Mouse (Mus musculus) G1E (cell line): ENCODE data around the gene Esrrb. TPM values are rescaled to one million over a fixed set of nuclear protein-coding genes. Genes with fewer than 3 reads are reported as not detected.

Experiments
- ATAC-seq: 2 replicates; pipeline ENCODE4 v1.8.0; 2016; ENCODE audit warnings: mild to moderate bottlenecking; ENCODE audit not compliant: insufficient number of reproducible peaks, poor library complexity, low FRiP score, severe bottlenecking; ENCODE audit errors: extremely low read depth
- DNase-seq: peaks from one replicate; pipeline ENCODE4 v3.0.0; 2012; ENCODE audit warnings: low spot score
- H3K27me3 ChIP-seq: 2 replicates; pipeline ENCODE4 v1.6.1; 2012; ENCODE audit warnings: mild to moderate bottlenecking, low read length, inconsistent platforms; ENCODE audit not compliant: insufficient read depth
- H3K36me3 ChIP-seq: replicated peaks from 2 replicates; pipeline ENCODE3; 2012; ENCODE audit warnings: mild to moderate bottlenecking, inconsistent platforms
- H3K4me1 ChIP-seq: 2 replicates; pipeline ENCODE4 v1.6.1; 2012; ENCODE audit warnings: low read depth, low read length, inconsistent platforms, mixed read lengths; ENCODE audit not compliant: insufficient read depth
- H3K4me3 ChIP-seq: 2 replicates; pipeline ENCODE4 v1.5.1; 2012; ENCODE audit warnings: low read depth, mild to moderate bottlenecking, inconsistent platforms, low read length, moderate library complexity, mixed read lengths
- H3K9me3 ChIP-seq: replicated peaks from 2 replicates; pipeline ENCODE4 v1.6.1; 2012; ENCODE audit warnings: inconsistent platforms
- CTCF ChIP-seq: IDR thresholded peaks from 2 replicates; pipeline ENCODE4 v1.5.1; 2012; ENCODE audit warnings: low read depth, low read length, inconsistent platforms, mixed read lengths
- GATA1 ChIP-seq: IDR thresholded peaks from 2 replicates; pipeline ENCODE4 v1.6.1; 2012; ENCODE audit warnings: borderline replicate concordance, low read length, inconsistent platforms, mixed read lengths
- GATA2 ChIP-seq: IDR thresholded peaks from 2 replicates; pipeline ENCODE4 v1.6.1; 2012; ENCODE audit warnings: low read depth, low read length, inconsistent platforms, borderline replicate concordance
- POLR2AphosphoS5 ChIP-seq: IDR thresholded peaks from 2 replicates; pipeline ENCODE4 v1.6.1; 2012; ENCODE audit warnings: low read depth, low read length, inconsistent platforms; ENCODE audit not compliant: insufficient replicate concordance
- TAL1 ChIP-seq: conservative IDR thresholded peaks from 2 replicates; pipeline ENCODE4 v1.6.1; 2012; ENCODE audit warnings: low read depth, low read length, inconsistent platforms, mixed read lengths
- polyA plus RNA-seq: library from polyadenylated mRNA; stranded (reverse); fragments of >175 nt; gene quantifications from 2 replicates; pipeline ENCODE4 v1.2.3, GENCODE M21; 2012
- total RNA-seq, 2 experiments: library from RNA; stranded (forward) in 1 of 2; stranded (reverse) in 1 of 2; fragments of 200-1000 nt in 1 of 2; fragments of >200 nt in 1 of 2; fragmentation: Nextera tagmentation in 1 of 2; gene quantifications; 2 replicates each; pipeline ENCODE4 v1.2.3; 2014 to 2017

Esrrb gene
- total and polyA plus RNA-seq, 3 experiments = 0.11 TPM; not detected in 2

GRCm38 (mm10) chr12:86482029-86482428 is 121.1 kb downstream of the Esrrb start:
- Histone ChIP-seq H3K4me3 (no peak overlapping the region), H3K36me3 (no peaks in the 10 kb centered on the region), H3K27me3 (peaks cover 7% of the 10 kb centered on the region), H3K4me1 (no peaks in the 10 kb centered on the region; the same call in 1 of the 2 replicates), H3K9me3 (no peaks in the 10 kb centered on the region)
- ATAC-seq (no peak), DNase-seq (no peak)
- TF ChIP-seq GATA1 = no peak
- TF ChIP-seq CTCF = no peak
- no peak for TF ChIP-seq GATA2
- no peak for TF ChIP-seq TAL1
- TF ChIP-seq POLR2AphosphoS5 = no peak

DNA sequence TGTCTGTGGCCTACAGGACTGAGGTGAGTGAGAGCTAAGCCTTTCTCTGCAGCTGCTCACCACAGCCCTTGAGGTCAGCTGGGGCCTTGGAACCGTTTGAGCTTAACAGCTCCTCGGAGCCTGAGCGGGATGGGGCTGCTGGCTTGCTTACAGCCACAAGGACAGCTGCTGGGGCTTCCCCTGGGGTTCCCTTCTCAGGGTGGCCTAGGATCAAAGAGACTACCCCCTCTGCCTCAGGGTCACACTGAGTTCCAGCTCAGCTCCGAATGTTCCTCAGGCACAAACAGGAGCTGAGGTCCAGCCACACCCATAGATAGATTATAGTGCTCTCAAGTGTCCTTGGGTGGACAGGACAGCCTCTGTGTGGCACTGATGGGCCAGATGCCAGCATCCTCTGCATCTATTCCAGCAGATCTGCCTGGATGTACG is 122.5 kb downstream of the Esrrb start:
- Histone ChIP-seq H3K36me3 (no peaks in the 10 kb centered on the region), H3K4me1 (no peaks in the 10 kb centered on the region; the same call in 1 of the 2 replicates), H3K4me3 (no peak overlapping the region), H3K9me3 (no peaks in the 10 kb centered on the region), H3K27me3 (peaks cover 7% of the 10 kb centered on the region)
- DNase-seq (no peak), ATAC-seq (no peak)
- TF ChIP-seq POLR2AphosphoS5 = no peak
- TF ChIP-seq GATA1 = no peak

- Histone ChIP-seq H3K4me1 (no peaks in the 10 kb centered on the region), H3K27me3 (peaks cover 5% of the 10 kb centered on the region; the same call in 1 of the 2 replicates), H3K36me3 (no peaks in the 10 kb centered on the region), H3K9me3 (no peaks in the 10 kb centered on the region), H3K4me3 (no peak overlapping the region)
- DNase-seq = no peak
- ATAC-seq = no peak
- TF ChIP-seq GATA2 (no peak), GATA1 (no peak), CTCF (no peak)
These were observed 127.1 kb downstream of the Esrrb start for GRCm38 (mm10) chr12:86488005-86488404.

- H3K9me3 ChIP-seq = no peaks in the 10 kb centered on the region
- no peak for DNase-seq
- H3K4me1 ChIP-seq = no peaks in the 10 kb centered on the region
- no peak for ATAC-seq
- H3K27me3 ChIP-seq = no peaks in the 10 kb centered on the region
- no peak overlapping the region for H3K4me3 ChIP-seq
- H3K36me3 ChIP-seq = no peaks in the 10 kb centered on the region
- no peak for TF ChIP-seq GATA1
- no peak for TF ChIP-seq POLR2AphosphoS5
- TF ChIP-seq GATA2 = no peak
- TF ChIP-seq TAL1 = no peak
- no peak for TF ChIP-seq CTCF
These were observed 129.1 kb downstream of the Esrrb start for GRCm38 (mm10) chr12:86490052-86490451.

DNA sequence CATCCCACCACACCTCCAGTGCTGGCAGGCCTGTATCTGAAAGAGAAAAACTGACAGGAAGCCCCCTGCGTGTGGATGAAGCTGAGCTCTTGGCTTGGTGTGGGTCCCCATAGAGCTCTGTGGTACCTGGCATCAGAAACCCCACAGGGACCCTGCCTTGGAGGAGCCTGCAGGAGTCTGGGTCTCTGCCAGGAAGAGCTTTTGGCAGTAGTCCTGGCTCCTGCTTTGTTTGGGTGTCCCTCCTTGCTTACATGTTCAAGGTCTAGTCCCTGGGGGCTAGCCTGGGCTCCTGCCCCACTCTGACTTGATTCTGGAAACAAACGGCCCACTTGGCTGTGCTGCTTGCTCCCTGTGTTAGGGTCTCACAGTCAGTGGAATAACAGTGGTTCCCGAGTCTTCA is 130.6 kb downstream of the Esrrb start:
- Histone ChIP-seq H3K4me3 (no peak overlapping the region), H3K27me3 (no peaks in the 10 kb centered on the region), H3K9me3 (no peaks in the 10 kb centered on the region), H3K4me1 (no peaks in the 10 kb centered on the region), H3K36me3 (no peaks in the 10 kb centered on the region)
- TF ChIP-seq GATA1 (no peak), POLR2AphosphoS5 (no peak), CTCF (no peak), TAL1 (no peak), GATA2 (no peak)
- DNase-seq (no peak), ATAC-seq (no peak)

- ATAC-seq (no peak), DNase-seq (no peak)
- Histone ChIP-seq H3K4me3 (no peak overlapping the region), H3K36me3 (no peaks in the 10 kb centered on the region), H3K9me3 (no peaks in the 10 kb centered on the region), H3K27me3 (no peaks in the 10 kb centered on the region), H3K4me1 (no peaks in the 10 kb centered on the region)
- TF ChIP-seq GATA2 = no peak
- no peak for TF ChIP-seq POLR2AphosphoS5
- TF ChIP-seq CTCF = no peak
- TF ChIP-seq GATA1 = no peak
- TF ChIP-seq TAL1 = no peak
These were observed 131.9 kb downstream of the Esrrb start for GRCm38 (mm10) chr12:86492822-86493221.

DNA sequence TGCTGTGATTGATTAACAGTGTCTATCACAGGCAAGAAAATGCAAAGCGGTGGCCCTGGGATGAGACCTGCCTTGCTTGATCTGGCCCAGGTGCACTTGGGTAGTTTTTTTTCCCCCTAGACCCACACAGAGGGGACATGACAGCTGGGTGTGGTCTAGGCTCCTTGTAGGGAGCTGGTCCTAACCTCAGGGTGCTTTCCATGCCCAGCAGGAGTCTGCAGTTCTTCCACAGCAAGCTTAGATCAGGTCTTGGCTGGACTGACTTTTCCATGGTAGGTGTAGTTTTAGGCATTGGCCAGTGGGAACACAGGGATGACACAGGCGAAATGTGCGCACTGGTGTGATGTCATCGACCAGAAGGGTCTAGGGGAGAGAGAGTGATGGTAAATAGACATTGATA is 136.2 kb downstream of the Esrrb start:
- H3K36me3 ChIP-seq = no peaks in the 10 kb centered on the region
- ATAC-seq = no peak

More for the DNA sequence above, 136.2 kb downstream of the Esrrb start:
- Histone ChIP-seq H3K9me3 (no peaks in the 10 kb centered on the region), H3K4me1 (no peaks in the 10 kb centered on the region), H3K27me3 (peaks cover 2% of the 10 kb centered on the region; the same call in 1 of the 2 replicates), H3K4me3 (no peak overlapping the region)
- DNase-seq = no peak
- TF ChIP-seq GATA2 (no peak), POLR2AphosphoS5 (no peak)
